Mouse (Mus musculus) lung, embryonic 15.5 days (tissue): ENCODE measurements around the gene Umodl1. TPM values are rescaled to one million over a fixed set of nuclear protein-coding genes. Genes with fewer than 3 reads are reported as not detected.

Source experiments
- ATAC-seq: fragments of 200-750 bp; cut with Nextera tagmentation; 2 replicates; pipeline ENCODE4 v1.8.0; 2017; ENCODE audit warnings: moderate number of reproducible peaks, borderline replicate concordance; ENCODE audit not compliant: low FRiP score, low TSS enrichment; ENCODE audit errors: extremely low read depth
- H3K27ac ChIP-seq: fragments of 300-500 bp; sonication (generic); 2 replicates; pipeline ENCODE4 v1.5.1; 2015; ENCODE audit warnings: moderate library complexity, mild to moderate bottlenecking, inconsistent platforms
- H3K27me3 ChIP-seq: fragments of 300-500 bp; sonication (generic); 2 replicates; pipeline ENCODE4 v1.6.1; 2015; ENCODE audit warnings: inconsistent platforms
- H3K36me3 ChIP-seq: fragments of 300-500 bp; sonication (generic); 2 replicates; pipeline ENCODE4 v1.6.1; 2015; ENCODE audit warnings: inconsistent platforms
- H3K4me1 ChIP-seq: fragments of 300-500 bp; sonication (generic); 2 replicates; pipeline ENCODE4 v1.6.1; 2015; ENCODE audit warnings: inconsistent platforms
- H3K4me2 ChIP-seq: fragments of 300-500 bp; sonication (generic); 2 replicates; pipeline ENCODE4 v1.6.1; 2015; ENCODE audit warnings: inconsistent platforms, mild to moderate bottlenecking, moderate library complexity
- H3K4me3 ChIP-seq: fragments of 300-500 bp; sonication (generic); 2 replicates; pipeline ENCODE4 v1.5.1; 2015; ENCODE audit warnings: mild to moderate bottlenecking, inconsistent platforms
- H3K9ac ChIP-seq: fragments of 300-500 bp; sonication (generic); 2 replicates; pipeline ENCODE4 v1.6.1; 2015; ENCODE audit warnings: inconsistent platforms
- H3K9me3 ChIP-seq: fragments of 300-500 bp; sonication (generic); 2 replicates; pipeline ENCODE4 v1.6.1; 2016; ENCODE audit warnings: inconsistent platforms
- WGBS: fragments of 180-500 bp; shearing (Covaris S2); methylation state at CpG from one replicate; pipeline ENCODE4 v1.1.7; 2015; 5-methylcytosine and 5-hydroxymethylcytosine counted together
- polyA plus RNA-seq: library from polyadenylated mRNA; unstranded; fragments of >200 nt; fragmentation: Nextera tagmentation; extraction: Ambion mirVana; gene quantifications from 2 replicates; pipeline ENCODE4 v1.2.1, GENCODE M21; 2015

Umodl1 gene
- 0.21 and 0.72 TPM in 2 replicates for polyA plus RNA-seq

- ATAC-seq, result no peak
- Histone ChIP-seq H3K9me3 (no peaks in the 10 kb centered on the region), H3K27ac (no peak within 1 kb of the TSS), H3K9ac (no peak within 1 kb of the TSS), H3K4me3 (no peak within 1 kb of the TSS), H3K4me2 (no peak within 1 kb of the TSS), H3K36me3 (no peaks in the 10 kb centered on the region), H3K27me3 (no peaks in the 10 kb centered on the region), H3K4me1 (no peaks in the 10 kb centered on the region)
- 46% methylated on average over 10 of the region's 10 CpGs for WGBS
These were observed at the start of gene Umodl1 for GRCm38 (mm10) chr17:30954340-30954739. TSS of gene Umodl1 (plus strand) at chr17:30954640.

DNA sequence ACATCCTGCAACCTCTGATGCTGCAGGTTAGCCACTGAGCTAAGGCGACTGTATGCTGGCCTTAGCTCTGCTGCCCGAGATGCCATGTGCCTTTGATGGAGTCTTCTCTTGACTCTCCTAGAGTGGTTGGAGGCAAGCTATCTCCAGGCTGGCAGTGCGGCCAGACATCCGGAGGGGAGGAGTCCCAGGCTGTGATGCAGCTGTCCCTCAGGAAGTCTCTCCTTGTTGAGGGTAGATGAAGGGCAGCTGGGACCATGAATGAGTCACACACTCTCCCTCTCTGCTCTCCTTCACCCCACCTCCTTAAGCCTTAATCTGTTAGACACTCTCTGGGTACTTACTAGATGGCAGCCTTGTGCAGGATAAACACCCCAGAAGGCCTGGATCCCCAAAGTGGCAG lies 46.9 kb upstream of the Umodl1 start:
- no peaks in the 10 kb centered on the region for H3K36me3 ChIP-seq
- H3K4me1 ChIP-seq, result no peaks in the 10 kb centered on the region
- H3K4me3 ChIP-seq, result no peak overlapping the region
- 55% methylated on average over 4 of the region's 4 CpGs for WGBS
- no peak overlapping the region for H3K9ac ChIP-seq
- ATAC-seq, result no peak
- H3K27ac ChIP-seq, result no peak overlapping the region
- no peak overlapping the region for H3K4me2 ChIP-seq
- H3K27me3 ChIP-seq, result peaks cover 6% of the 10 kb centered on the region
- H3K9me3 ChIP-seq, result no peaks in the 10 kb centered on the region

DNA sequence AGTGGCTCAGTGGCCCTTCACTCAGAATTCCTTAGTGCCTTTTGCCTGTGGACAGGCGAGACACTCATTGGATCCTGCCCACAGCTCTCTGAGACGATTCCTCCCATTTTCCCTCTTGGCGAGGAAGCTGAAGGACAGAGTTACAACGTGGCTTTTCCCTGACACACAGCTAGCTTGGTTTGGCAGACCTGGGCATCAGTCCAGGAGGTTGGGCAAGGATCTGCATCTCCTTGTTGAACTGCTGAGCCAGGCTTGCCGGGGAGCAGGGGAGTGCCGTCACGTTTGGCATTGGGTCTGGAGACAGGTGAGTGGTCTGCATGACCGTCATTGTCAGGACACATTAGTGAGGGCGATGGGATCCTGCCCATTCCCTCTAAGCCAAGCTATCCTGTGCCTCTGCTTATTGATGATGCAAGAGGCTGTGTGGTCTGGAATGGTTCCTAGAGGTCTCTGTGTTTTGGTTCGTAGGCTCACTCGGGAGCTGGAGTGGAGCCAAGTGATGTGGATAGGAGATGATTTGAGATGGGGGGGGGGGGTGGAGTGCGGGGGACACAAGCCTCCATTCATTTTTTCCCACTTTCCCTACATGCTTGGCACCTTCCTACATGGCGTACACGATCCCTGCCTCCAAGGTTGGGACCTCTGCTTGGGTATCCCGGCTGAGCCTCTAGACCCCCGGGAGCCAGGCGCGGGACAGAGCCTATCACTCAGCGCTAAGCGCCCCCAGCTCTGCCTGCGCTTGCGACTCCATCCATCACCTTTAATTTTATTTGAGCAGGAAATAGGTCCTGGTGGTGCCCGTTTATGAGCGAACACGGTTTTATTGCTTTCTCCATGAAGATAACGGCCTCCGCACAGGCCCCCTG lies 43.3 kb upstream of the Umodl1 start:
- Histone ChIP-seq H3K4me2 (no peak overlapping the region), H3K27ac (no peak overlapping the region), H3K36me3 (no peaks in the 10 kb centered on the region), H3K4me3 (no peak overlapping the region), H3K9me3 (no peaks in the 10 kb centered on the region), H3K4me1 (no peaks in the 10 kb centered on the region), H3K9ac (no peak overlapping the region), H3K27me3 (no peaks in the 10 kb centered on the region)
- ATAC-seq, result no peak
- 52% methylated on average over 27 of the region's 27 CpGs for WGBS

- ATAC-seq, result no peak
- Histone ChIP-seq H3K4me3 (no peak overlapping the region), H3K4me2 (no peak overlapping the region), H3K27ac (no peak overlapping the region), H3K27me3 (no peaks in the 10 kb centered on the region), H3K36me3 (no peaks in the 10 kb centered on the region), H3K9ac (no peak overlapping the region), H3K9me3 (no peaks in the 10 kb centered on the region), H3K4me1 (no peaks in the 10 kb centered on the region)
- 41% methylated on average over 8 of the region's 8 CpGs for WGBS
These were observed 42.7 kb upstream of the Umodl1 start for GRCm38 (mm10) chr17:30911732-30912088.

GRCm38 (mm10) chr17:30912536-30912935 lies 41.9 kb upstream of the Umodl1 start:
- no peaks in the 10 kb centered on the region for H3K36me3 ChIP-seq
- no peaks in the 10 kb centered on the region for H3K27me3 ChIP-seq
- no peak overlapping the region for H3K9ac ChIP-seq
- 72% methylated on average over 5 of the region's 5 CpGs for WGBS
- no peaks in the 10 kb centered on the region for H3K4me1 ChIP-seq
- no peak for ATAC-seq
- no peak overlapping the region for H3K4me3 ChIP-seq
- no peak overlapping the region for H3K4me2 ChIP-seq
- H3K9me3 ChIP-seq, result no peaks in the 10 kb centered on the region
- H3K27ac ChIP-seq, result no peak overlapping the region

GRCm38 (mm10) chr17:30914264-30914663 lies 40.2 kb upstream of the Umodl1 start:
- no peak overlapping the region for H3K9ac ChIP-seq
- no peaks in the 10 kb centered on the region for H3K27me3 ChIP-seq
- no peaks in the 10 kb centered on the region for H3K36me3 ChIP-seq
- no peak for ATAC-seq
- H3K4me3 ChIP-seq, result no peak overlapping the region
- H3K4me1 ChIP-seq, result no peaks in the 10 kb centered on the region
- no peak overlapping the region for H3K4me2 ChIP-seq
- no peaks in the 10 kb centered on the region for H3K9me3 ChIP-seq
- no peak overlapping the region for H3K27ac ChIP-seq

DNA sequence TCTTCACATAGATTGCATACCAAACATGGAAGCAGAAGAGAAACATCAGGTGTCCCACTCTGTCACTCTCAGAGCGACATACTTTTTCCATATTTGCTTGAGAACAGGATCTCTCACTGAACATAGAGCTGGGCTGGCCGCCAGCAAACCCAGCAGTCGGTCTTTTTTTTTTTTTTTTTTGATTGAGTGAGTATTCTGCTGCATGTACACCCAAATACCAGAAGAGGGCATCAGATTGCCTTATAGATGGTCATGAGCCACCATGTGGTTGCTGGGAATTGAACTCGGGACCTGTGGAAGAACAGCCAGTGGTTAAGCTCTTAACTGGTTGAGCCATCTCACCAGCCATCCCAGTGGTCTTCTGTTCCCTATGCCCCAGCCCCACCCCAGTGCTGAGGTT lies 30.9 kb upstream of the Umodl1 start:
- H3K4me2 ChIP-seq, result no peak overlapping the region
- 48% methylated on average over 4 of the region's 4 CpGs for WGBS

DNA sequence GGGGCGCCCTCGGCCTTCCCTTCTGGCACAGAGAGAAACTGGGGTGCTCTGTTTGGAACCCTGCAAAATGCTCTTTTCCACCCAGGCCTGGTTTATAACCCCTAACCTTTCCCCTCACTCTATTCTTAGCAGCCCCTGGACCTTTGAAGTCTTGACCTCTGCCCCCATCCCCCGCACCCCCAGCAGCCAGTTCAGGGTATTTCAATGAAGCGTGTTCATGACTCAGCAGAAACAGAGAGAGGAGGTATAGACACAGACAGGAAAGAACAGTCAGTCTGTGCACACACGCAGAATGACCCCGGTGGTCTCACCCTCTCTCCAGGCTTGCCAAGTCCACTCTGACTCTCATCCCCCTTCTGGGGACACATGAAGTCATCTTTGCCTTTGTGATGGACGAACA lies 23.6 kb upstream of the Umodl1 start:
- Histone ChIP-seq H3K36me3 (no peaks in the 10 kb centered on the region), H3K27ac (no peak overlapping the region), H3K4me2 (no peak overlapping the region), H3K9ac (no peak overlapping the region), H3K4me3 (no peak overlapping the region), H3K27me3 (no peaks in the 10 kb centered on the region), H3K4me1 (no peaks in the 10 kb centered on the region), H3K9me3 (no peaks in the 10 kb centered on the region)
- no peak for ATAC-seq
- 80% methylated on average over 7 of the region's 7 CpGs for WGBS

More for the DNA sequence above, 30.9 kb upstream of the Umodl1 start:
- no peak for ATAC-seq
- H3K27me3 ChIP-seq, result no peaks in the 10 kb centered on the region
- no peaks in the 10 kb centered on the region for H3K36me3 ChIP-seq
- no peaks in the 10 kb centered on the region for H3K4me1 ChIP-seq
- no peaks in the 10 kb centered on the region for H3K9me3 ChIP-seq
- no peak overlapping the region for H3K9ac ChIP-seq
- H3K27ac ChIP-seq, result no peak overlapping the region
- H3K4me3 ChIP-seq, result no peak overlapping the region

DNA sequence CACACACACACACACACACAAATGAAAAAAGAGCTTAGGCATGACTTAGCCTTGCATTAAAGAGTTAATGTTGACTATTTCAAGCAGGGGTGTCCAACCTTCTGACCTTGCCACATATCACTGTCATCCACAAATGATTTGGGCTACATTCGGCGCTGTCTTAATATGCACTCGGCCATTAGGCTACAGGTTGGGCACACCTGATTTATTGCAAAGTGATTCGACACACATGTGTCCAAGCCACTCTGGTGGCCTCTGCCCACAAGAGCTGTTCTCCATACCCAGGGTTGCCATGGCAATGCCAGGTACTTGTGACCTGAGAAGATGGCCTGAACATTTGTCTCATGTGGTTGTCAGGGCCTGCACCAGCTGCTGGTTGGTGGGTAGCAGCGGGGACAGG lies 21.6 kb upstream of the Umodl1 start:
- ATAC-seq, result no peak
- H3K9ac ChIP-seq, result no peak overlapping the region
- no peaks in the 10 kb centered on the region for H3K9me3 ChIP-seq
- no peaks in the 10 kb centered on the region for H3K36me3 ChIP-seq
- no peaks in the 10 kb centered on the region for H3K4me1 ChIP-seq
- H3K27me3 ChIP-seq, result no peaks in the 10 kb centered on the region
- no peak overlapping the region for H3K27ac ChIP-seq
- 68% methylated on average over 5 of the region's 5 CpGs for WGBS
- H3K4me2 ChIP-seq, result no peak overlapping the region
- H3K4me3 ChIP-seq, result no peak overlapping the region

DNA sequence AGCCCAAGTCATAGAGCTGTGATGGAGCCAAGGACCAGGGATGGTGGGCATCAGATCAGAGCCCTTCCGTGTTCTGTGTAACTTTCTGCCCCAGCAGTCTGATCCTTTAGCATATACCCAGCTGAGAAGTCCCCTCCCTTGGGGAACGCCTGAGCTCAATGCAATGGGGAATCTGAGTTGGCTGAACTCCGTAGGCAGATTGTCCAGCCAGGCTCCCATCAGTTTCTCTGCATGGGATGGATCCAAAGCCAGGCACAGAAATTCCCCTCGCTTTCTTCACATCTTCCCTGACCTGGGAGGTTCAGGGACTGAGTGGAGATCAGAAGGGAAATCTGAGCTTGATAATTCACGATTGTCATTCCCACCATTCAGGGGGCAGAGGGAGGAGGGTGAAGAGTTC lies 19.1 kb upstream of the Umodl1 start:
- no peaks in the 10 kb centered on the region for H3K9me3 ChIP-seq
- 69% methylated on average over 5 of the region's 5 CpGs for WGBS

GRCm38 (mm10) chr17:30938554-30938953 lies 15.9 kb upstream of the Umodl1 start:
- WGBS, result 46% methylated on average over 9 of the region's 9 CpGs
- H3K9me3 ChIP-seq, result no peaks in the 10 kb centered on the region

More for the DNA sequence above, 19.1 kb upstream of the Umodl1 start:
- Histone ChIP-seq H3K9ac (no peak overlapping the region), H3K4me2 (no peak overlapping the region), H3K27ac (no peak overlapping the region), H3K36me3 (no peaks in the 10 kb centered on the region), H3K4me1 (no peaks in the 10 kb centered on the region), H3K27me3 (no peaks in the 10 kb centered on the region), H3K4me3 (no peak overlapping the region)
- no peak for ATAC-seq

DNA sequence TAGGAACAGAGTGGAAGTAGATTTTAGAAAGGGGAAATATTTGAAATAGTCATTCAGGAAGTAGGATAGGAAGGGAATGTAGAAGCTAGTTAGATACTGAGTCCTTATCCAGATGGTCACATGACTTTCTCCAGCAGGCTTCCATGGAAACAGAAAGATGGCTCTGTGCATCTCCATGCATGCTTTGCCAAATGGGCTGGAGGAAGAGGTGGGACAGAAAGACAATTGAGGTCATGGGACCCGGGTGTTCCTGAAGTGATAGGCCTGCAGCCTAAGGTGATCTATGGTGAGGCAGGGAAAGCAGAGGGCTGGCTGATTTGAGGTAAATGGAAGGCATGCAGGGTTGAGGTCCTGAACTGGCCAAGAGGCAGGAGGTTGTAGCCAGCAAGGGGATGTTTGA lies 6.1 kb upstream of the Umodl1 start:
- no peak for ATAC-seq
- Histone ChIP-seq H3K9ac (no peak overlapping the region), H3K36me3 (no peaks in the 10 kb centered on the region), H3K4me2 (no peak overlapping the region), H3K9me3 (no peaks in the 10 kb centered on the region), H3K27ac (no peak overlapping the region), H3K27me3 (no peaks in the 10 kb centered on the region), H3K4me3 (no peak overlapping the region), H3K4me1 (no peaks in the 10 kb centered on the region)
- WGBS, result 68% methylated on average over 1 of the region's 1 CpGs

More at GRCm38 (mm10) chr17:30938554-30938953, 15.9 kb upstream of the Umodl1 start:
- no peaks in the 10 kb centered on the region for H3K4me1 ChIP-seq
- H3K4me2 ChIP-seq, result no peak overlapping the region
- no peak overlapping the region for H3K27ac ChIP-seq
- H3K27me3 ChIP-seq, result no peaks in the 10 kb centered on the region
- no peak overlapping the region for H3K9ac ChIP-seq
- H3K36me3 ChIP-seq, result no peaks in the 10 kb centered on the region
- ATAC-seq, result no peak
- H3K4me3 ChIP-seq, result no peak overlapping the region
